Mouse (Mus musculus) Muller cell, postnatal 12 days (primary cell): ENCODE data around the gene Hist2h4.
"Not testable (repeated sequence)": the region's sequence is repeated elsewhere in the genome, so short reads cannot be mapped to it uniquely, and the experiment has no call there.

Experiments
- DNase-seq: peaks from one replicate; pipeline ENCODE4 v3.0.0-alpha.2; 2015; ENCODE audit errors: inconsistent ontology term

Gene Hist2h4

GRCm38 (mm10) chr3:96247356-96248140 is 15.6 kb downstream of the Hist2h4 start:
- no peak for DNase-seq

- not testable (repeated sequence) for DNase-seq
Observed at GRCm38 (mm10) chr3:96246427-96246856, 16.7 kb downstream of the Hist2h4 start, which contains the start of gene Hist2h3c1. Gene Hist2h3c1, plus strand, starts transcription at chr3:96246685.

GRCm38 (mm10) chr3:96246018-96246417 is 17.1 kb downstream of the Hist2h4 start:
- DNase-seq: not testable (repeated sequence)

GRCm38 (mm10) chr3:96245003-96245886 is 17.9 kb downstream of the Hist2h4 start, which contains the start of gene Hist2h2aa1:
Gene Hist2h2aa1, plus strand, starts transcription at chr3:96245497.
- peak; percentile 83 for DNase-seq

- DNase-seq: no peak
Observed at GRCm38 (mm10) chr3:96243921-96244572, 19.1 kb downstream of the Hist2h4 start.

GRCm38 (mm10) chr3:96240799-96241197 is 22.3 kb downstream of the Hist2h4 start:
- no peak for DNase-seq

GRCm38 (mm10) chr3:96239949-96240798 is 22.9 kb downstream of the Hist2h4 start, which contains the start of gene Hist2h2aa2:
Gene Hist2h2aa2, minus strand, starts transcription at chr3:96240276.
- DNase-seq: peak; percentile 74

GRCm38 (mm10) chr3:96238954-96239793 is 23.9 kb downstream of the Hist2h4 start, which contains the start of gene Hist2h3c2:
Gene Hist2h3c2, minus strand, starts transcription at chr3:96239127.
- DNase-seq: not testable (repeated sequence)

GRCm38 (mm10) chr3:96237904-96238511 is 25.1 kb downstream of the Hist2h4 start:
- no peak for DNase-seq

GRCm38 (mm10) chr3:96237335-96237903 is 25.7 kb downstream of the Hist2h4 start:
- no peak for DNase-seq

GRCm38 (mm10) chr3:96236834-96237334 is 26.2 kb downstream of the Hist2h4 start:
- DNase-seq: no peak

- DNase-seq: no peak
Observed at GRCm38 (mm10) chr3:96235836-96236235, 27.3 kb downstream of the Hist2h4 start.

- DNase-seq: no peak
Observed at GRCm38 (mm10) chr3:96234914-96235313, 28.2 kb downstream of the Hist2h4 start.

GRCm38 (mm10) chr3:96231758-96232120 is 31.4 kb downstream of the Hist2h4 start:
- DNase-seq: no peak

- no peak for DNase-seq
Observed at GRCm38 (mm10) chr3:96230910-96231757, 32.0 kb downstream of the Hist2h4 start.

- no peak for DNase-seq
Observed at GRCm38 (mm10) chr3:96230404-96230803, 32.7 kb downstream of the Hist2h4 start.

- DNase-seq: no peak
Observed at GRCm38 (mm10) chr3:96228828-96229227, 34.3 kb downstream of the Hist2h4 start.
